Mouse (Mus musculus) cortical plate, adult 2 months (tissue): ENCODE measurements around the gene Myh1. TPM values are rescaled to one million over a fixed set of nuclear protein-coding genes. Genes with fewer than 3 reads are reported as not detected.

Experiments used
- H3K27ac ChIP-seq: fragments of 200-500 bp; 2 replicates; pipeline ENCODE4 v1.5.1; 2012; ENCODE audit warnings: low read length, control low read depth, inconsistent platforms; ENCODE audit not compliant: insufficient read depth
- H3K4me1 ChIP-seq: fragments of 200-500 bp; 2 replicates; pipeline ENCODE4 v1.6.1; 2011; ENCODE audit warnings: low read length; ENCODE audit not compliant: control insufficient read depth, insufficient read depth
- H3K4me3 ChIP-seq: fragments of 200-500 bp; 2 replicates; pipeline ENCODE4 v1.5.1; 2011; ENCODE audit warnings: mild to moderate bottlenecking, low read length, control low read depth; ENCODE audit not compliant: insufficient read depth
- CTCF ChIP-seq: fragments of 200-500 bp; IDR thresholded peaks from 2 replicates; pipeline ENCODE4 v1.5.1; 2011; ENCODE audit warnings: mild to moderate bottlenecking, control low read depth, low read length; ENCODE audit not compliant: insufficient read depth; ENCODE audit errors: extremely low read depth
- POLR2A ChIP-seq: fragments of 200-500 bp; IDR thresholded peaks from 2 replicates; pipeline ENCODE4 v1.6.1; 2011; ENCODE audit warnings: mild to moderate bottlenecking, low read length, control low read depth; ENCODE audit not compliant: insufficient read depth; ENCODE audit errors: extremely low read depth
- polyA plus RNA-seq: library from polyadenylated mRNA; depleted of rRNA; stranded (reverse); fragments of >200 nt; gene quantifications from 2 replicates; pipeline ENCODE4 v1.2.3, GENCODE M21; 2012; rRNA removed

Myh1 gene
- polyA plus RNA-seq, 1 experiment, result 0.23 TPM

DNA sequence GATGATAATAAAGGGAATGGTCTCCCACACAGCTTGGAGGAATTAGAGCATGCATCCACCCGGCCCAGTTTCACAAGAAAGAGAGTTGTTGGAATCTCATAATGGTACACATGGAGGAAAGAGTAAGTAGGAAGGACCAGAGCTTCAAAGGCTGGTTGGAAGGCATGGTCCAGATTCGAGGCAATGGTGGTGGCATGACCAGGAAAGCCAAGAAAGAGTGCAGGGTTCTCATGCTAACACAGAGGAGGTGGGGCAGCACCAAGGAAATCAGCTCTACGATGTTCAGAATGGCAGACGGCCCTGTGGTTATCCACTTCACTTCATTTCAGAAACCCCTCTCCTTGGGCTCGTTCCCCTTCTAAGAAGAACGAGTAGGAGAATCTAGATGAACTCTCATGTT, 61.1 kb downstream of the Myh1 start:
- no peak overlapping the region for H3K4me3 ChIP-seq
- TF ChIP-seq CTCF, result no peak
- no peak for TF ChIP-seq POLR2A
- no peak overlapping the region for H3K27ac ChIP-seq
- no peaks in the 10 kb centered on the region for H3K4me1 ChIP-seq

Other genes starting within 250 kb of the Myh1 start
- not detected in 2 replicates for gene Tmem238l, start 243.4 kb upstream of the Myh1 start, polyA plus RNA-seq
- gene Tmem220, start 174.9 kb upstream of the Myh1 start, polyA plus RNA-seq, result 0.98 and 1.0 TPM in 2 replicates
- 24.0 and 30.3 TPM in 2 replicates for gene Adprm, start 147.5 kb upstream of the Myh1 start, polyA plus RNA-seq
- gene Sco1, start 147.4 kb upstream of the Myh1 start, polyA plus RNA-seq, result 6.0 and 6.2 TPM in 2 replicates
- gene Myh3, start 121.8 kb upstream of the Myh1 start, polyA plus RNA-seq, result 1.4 and 2.0 TPM in 2 replicates
- 0.44 and 0.47 TPM in 2 replicates for gene Myh2, start 29.0 kb upstream of the Myh1 start, polyA plus RNA-seq
- gene Myh4, start 38.0 kb downstream of the Myh1 start, polyA plus RNA-seq, result 0.15 and 0.21 TPM in 2 replicates
- gene Myh8, start 77.1 kb downstream of the Myh1 start, polyA plus RNA-seq, result 0.06 and 0.17 TPM in 2 replicates
- 0.27 and 0.62 TPM in 2 replicates for gene Myh13, start 121.6 kb downstream of the Myh1 start, polyA plus RNA-seq